Mouse (Mus musculus) urinary bladder, postnatal 25 days (tissue): ENCODE results near the gene Clrn3.
A peak's percentile ranks its signal among the peaks of the same experiment; 100 is the strongest.

Experiments used
- DNase-seq: peaks from one replicate; pipeline ENCODE4 v3.0.0; 2022; ENCODE audit warnings: low spot score

Clrn3 gene

GRCm38 (mm10) chr7:135486645-135487382 is 41.6 kb downstream of the Clrn3 start:
- DNase-seq = no peak

DNA sequence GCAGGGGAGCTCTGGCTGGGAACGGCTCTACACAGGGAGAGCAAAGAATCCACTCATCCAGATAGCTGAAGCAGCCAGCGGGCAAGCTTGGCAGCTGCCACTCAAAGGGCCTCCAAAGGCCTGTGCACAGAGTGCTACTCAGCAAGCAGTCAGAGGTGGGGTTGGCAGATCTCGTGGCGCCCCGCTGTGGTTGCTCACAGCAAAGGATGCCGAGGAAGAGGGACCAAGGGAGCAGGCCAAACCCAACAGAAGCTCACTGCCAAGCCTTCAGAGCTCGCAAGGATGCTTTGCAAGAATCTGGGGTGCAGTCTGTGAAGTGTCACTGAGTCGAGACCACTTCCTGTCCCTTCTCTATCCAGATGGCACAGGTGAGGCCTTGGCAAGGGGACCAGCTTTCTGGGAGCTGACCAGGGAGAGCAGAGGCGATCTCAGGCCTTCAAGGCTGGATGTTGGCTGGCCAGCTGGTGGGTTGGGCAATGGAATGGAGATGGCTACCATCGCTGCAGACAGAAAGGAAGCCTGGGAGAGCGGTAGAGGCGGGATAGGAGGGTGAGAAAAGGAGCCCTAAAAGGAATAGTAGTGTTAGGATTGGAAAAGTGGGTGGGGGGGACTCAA is 42.6 kb downstream of the Clrn3 start:
- DNase-seq = no peak

DNA sequence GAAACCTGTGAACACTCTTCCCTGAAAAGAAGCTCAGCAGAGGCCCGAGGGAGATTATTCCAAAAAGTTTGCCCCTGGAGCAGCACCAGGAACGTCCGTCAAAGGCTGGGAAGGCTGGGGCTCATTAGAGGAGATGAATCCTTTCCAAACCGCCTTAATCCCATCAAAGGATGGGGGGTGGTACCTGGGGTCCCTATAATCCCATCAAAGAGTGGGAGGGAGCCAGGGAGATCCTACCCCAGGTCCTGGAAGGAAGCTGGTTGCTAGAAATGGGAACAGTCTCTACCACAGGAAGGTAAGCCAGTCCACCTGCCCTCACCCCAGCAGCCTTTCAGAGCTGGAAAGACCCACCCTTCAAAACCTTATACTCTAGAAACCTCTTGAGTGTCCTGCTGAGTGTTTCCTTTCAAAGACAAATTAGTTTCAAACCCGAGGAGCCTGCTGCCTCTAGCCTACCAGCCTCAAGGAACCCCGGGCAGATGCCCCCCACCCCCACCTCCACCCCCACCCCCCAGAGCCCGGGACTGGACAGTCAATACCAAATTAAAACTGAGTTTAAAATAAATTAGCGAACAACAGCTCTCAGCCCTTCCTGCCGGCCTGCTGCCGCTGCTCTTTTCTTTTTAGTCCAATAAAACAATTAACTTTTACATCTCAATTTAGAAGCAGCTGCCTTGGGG is 43.2 kb downstream of the Clrn3 start:
- DNase-seq = no peak

- DNase-seq = no peak
These were observed 44.1 kb downstream of the Clrn3 start for GRCm38 (mm10) chr7:135484341-135484740.

- DNase-seq = no peak
These were observed 44.7 kb downstream of the Clrn3 start for GRCm38 (mm10) chr7:135483751-135484150.

DNA sequence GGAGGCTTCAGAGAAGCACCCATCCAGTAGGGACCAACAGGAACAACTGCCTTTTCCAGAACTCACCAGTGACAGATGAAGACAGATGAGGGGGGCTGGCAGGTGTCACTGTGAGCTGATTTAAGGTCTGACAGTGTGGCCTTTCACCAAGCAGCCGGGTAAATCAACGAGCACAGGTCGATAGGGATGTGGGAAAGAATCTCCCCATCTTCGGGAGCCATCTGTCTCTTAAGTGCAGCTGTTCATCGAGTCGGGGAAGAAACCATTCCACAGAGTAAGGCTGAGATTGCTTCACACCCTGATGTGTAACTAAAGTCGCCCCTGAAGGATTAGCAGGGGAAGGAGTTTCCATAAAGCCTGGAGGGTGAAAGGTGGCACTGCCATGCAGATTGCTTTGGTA is 47.3 kb downstream of the Clrn3 start:
- no peak for DNase-seq

DNA sequence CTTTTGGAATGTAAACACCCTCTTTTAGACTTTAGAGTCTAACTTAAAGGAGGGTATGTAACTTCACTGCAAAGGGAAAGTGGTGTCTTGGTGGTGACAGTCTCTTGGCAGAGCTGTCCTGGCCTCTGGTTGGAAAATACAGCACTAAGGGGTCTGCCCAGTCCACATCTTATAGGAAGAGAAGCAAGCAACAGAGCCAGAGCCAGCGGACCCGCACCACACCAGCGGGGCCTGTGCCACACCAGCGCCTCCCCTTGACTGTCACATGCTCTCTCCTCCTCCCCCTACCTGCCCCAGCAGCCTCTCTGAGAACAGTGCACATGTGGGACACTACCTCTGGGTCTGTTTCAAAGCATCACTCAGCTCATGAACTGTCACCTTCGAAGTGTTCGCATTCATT is 48.5 kb downstream of the Clrn3 start:
- no peak for DNase-seq

DNA sequence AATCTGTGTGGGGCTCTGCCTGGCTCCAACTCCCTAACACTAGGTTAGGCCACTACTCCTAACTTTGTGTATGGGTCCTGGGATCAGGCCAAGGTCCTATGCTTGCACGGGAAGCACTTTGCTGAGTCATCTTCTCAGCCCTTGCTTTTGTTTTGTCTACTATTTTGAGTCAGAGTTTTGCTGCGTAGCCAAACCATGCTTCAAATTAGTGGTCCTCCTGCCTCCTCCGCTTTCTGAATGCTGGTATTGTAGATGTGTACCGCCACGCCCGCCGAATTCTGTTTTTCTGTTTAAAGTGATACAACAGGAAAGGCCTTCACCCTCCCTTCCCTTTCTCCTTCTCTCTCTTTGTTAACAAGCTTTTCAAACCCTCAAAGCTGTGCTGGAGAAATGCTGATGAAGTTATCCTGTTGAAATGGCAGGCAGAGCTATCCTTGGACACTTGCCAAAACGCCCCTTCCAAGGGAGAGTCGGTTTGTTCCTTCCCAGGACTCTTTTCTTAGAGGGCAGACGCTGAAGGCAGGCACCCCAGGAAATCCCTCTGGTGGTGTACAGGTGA is 49.1 kb downstream of the Clrn3 start:
- no peak for DNase-seq

DNA sequence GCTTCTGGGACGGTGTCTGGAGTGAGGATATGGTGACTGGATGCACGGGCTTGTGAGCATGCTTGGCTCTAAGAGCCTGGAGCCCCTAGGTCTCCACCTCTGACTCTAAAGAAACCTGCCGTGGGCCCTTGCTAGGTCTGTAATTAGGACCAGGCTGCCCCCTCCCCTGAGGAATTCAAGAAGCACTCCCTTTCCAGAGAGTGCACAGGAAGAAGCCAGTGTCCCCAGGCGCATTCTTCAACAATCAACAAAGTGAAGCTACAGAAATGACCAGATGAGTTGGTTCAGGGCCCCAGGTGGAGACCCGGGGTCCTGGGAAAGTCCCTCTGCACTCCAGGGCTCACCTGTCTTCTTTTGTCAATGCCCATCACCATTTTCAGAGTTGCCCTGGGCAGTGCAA is 51.2 kb downstream of the Clrn3 start:
- no peak for DNase-seq

GRCm38 (mm10) chr7:135475981-135476380 is 52.5 kb downstream of the Clrn3 start:
- DNase-seq = no peak

DNA sequence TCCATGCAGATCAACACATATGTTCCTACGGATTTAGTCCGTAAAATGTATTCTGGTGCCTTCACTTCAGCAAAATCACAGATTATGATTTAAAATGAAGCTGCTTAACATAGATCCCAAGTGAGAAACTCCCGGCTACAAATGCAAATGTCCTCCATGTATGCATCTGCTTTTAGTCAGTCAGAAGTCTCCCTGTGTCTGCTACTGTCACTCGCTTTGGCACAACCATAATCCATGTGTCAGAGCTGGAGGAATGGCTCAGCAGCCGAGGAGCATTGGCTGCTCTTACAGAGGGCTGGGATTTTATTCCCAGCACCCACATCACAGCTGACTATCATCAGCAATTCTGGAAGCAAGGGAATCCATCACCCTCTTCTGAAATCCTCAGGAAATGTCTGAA is 58.1 kb downstream of the Clrn3 start:
- no peak for DNase-seq

DNA sequence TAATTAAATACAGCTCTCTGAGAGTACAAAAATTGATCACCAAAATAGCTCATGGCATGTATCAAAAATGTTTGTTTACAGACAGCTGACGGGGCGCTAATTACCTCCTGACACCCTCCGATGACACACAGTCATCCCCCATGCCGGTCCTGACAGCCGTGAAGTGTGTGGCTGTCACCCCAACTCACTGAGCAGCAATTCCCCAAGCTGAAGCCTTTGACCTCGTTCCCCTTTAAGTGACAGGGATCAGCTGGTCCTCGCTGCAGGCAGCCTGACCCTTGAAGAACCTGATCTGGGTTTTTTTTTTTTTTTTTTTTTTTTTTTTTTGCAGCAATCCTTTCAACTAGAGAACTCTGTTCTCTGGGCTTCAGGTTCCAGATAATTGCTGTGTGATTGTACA is 59.8 kb downstream of the Clrn3 start:
- no peak for DNase-seq

DNA sequence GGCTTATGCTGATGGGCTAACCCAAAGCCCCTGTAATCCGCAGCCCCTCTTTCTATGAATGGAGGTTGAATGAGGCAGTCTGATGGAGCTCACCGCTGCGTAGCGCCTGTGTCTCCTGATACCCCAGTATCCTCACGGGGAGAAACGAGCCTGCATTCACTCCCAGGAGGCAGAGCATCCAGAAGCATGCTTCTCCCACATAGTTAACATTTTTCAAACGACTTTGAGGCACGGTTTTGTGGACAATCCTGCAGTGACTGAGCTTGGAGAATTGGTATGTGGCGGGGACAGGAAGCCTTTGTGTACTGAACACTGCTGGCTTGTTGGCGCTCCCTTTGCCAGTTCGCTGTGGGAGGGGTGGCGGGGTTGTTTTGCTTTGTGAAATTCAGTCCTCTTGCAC is 63.2 kb downstream of the Clrn3 start:
- no peak for DNase-seq

DNA sequence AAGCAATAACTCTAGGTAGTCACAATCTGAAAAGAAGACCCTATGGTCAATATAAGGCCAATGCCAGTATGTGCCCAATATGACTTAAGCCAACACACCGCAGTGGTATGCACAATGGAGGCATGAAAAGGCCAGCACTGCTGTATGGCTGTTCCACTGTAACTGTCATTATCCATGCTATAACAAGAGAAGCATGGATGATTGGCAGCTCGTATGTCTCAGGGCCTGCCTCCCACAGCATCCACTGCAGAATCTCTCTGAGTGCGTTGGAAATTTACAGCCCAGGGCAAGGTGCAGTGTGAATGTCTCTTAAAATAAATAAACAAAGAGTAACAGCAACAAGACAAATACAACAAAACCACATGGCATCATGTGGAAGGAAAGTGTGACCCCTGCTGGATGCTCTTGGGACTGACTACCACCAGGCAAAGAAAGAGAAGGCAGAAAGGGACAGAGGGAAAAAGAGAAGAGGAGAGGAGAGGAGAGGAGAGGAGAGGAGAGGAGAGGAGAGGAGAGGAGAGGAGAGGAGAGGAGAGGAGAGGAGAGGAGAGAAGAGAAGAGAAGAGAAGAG is 63.7 kb downstream of the Clrn3 start:
- DNase-seq = peak; percentile 23
